Mouse (Mus musculus) midbrain, embryonic 14.5 days (tissue): ENCODE data around the gene Cdh23. TPM values are rescaled to one million over a fixed set of nuclear protein-coding genes. Genes with fewer than 3 reads are reported as not detected.
A peak's percentile ranks its signal among the peaks of the same experiment; 100 is the strongest.

Experiments used
- ATAC-seq: fragments of 200-750 bp; cut with Nextera tagmentation; 2 replicates; pipeline ENCODE4 v1.8.0; 2017; ENCODE audit warnings: moderate number of reproducible peaks, moderate library complexity; ENCODE audit not compliant: low FRiP score, low TSS enrichment
- DNase-seq: peaks from one replicate; pipeline ENCODE4 v3.0.0-alpha.2; 2015
- H3K27ac ChIP-seq: fragments of 300-500 bp; sonication (generic); replicated peaks from 2 replicates; pipeline ENCODE4 v1.5.1; 2014; ENCODE audit warnings: mild to moderate bottlenecking, low read depth, low read length, moderate library complexity
- H3K27me3 ChIP-seq: fragments of 300-500 bp; sonication (generic); 2 replicates; pipeline ENCODE4 v1.6.1; 2014; ENCODE audit warnings: low read length, control low read depth, mixed read lengths; ENCODE audit not compliant: control insufficient read depth, insufficient read depth
- H3K36me3 ChIP-seq: fragments of 300-500 bp; sonication (generic); 2 replicates; pipeline ENCODE4 v1.6.1; 2014; ENCODE audit warnings: low read length, control low read depth; ENCODE audit not compliant: control insufficient read depth, insufficient read depth
- H3K4me1 ChIP-seq: fragments of 300-500 bp; sonication (generic); 2 replicates; pipeline ENCODE4 v1.6.1; 2014; ENCODE audit warnings: mild to moderate bottlenecking, antibody characterized with exemption, low read length, control low read depth; ENCODE audit not compliant: control insufficient read depth, insufficient read depth
- H3K4me2 ChIP-seq: fragments of 300-500 bp; sonication (generic); 2 replicates; pipeline ENCODE4 v1.6.1; 2014; ENCODE audit warnings: mild to moderate bottlenecking, low read length, moderate library complexity
- H3K4me3 ChIP-seq: fragments of 300-500 bp; sonication (generic); replicated peaks from 2 replicates; pipeline ENCODE4 v1.5.1; 2014; ENCODE audit warnings: low read depth, low read length
- H3K9ac ChIP-seq: fragments of 300-500 bp; sonication (generic); replicated peaks from 2 replicates; pipeline ENCODE4 v1.6.1; 2014; ENCODE audit warnings: mild to moderate bottlenecking, low read length, moderate library complexity
- H3K9me3 ChIP-seq: fragments of 300-500 bp; sonication (generic); 2 replicates; pipeline ENCODE4 v1.6.1; 2016; ENCODE audit warnings: low read length, control low read depth, mixed read lengths; ENCODE audit not compliant: control insufficient read depth
- WGBS: fragments of 180-500 bp; shearing (Covaris S2); extraction: QIAGEN DNeasy Blood & Tissue Kit; methylation state at CpG from one replicate; pipeline ENCODE4 v1.1.7; 2014; 5-methylcytosine and 5-hydroxymethylcytosine counted together
- polyA plus RNA-seq: library from polyadenylated mRNA; unstranded; fragments of >200 nt; fragmentation: Nextera tagmentation; extraction: Ambion mirVana; gene quantifications from 2 replicates; pipeline ENCODE4 v1.2.1, GENCODE M21; 2014

Cdh23 gene
- polyA plus RNA-seq, 1 experiment from 2014 or later: 5.0 TPM

DNA sequence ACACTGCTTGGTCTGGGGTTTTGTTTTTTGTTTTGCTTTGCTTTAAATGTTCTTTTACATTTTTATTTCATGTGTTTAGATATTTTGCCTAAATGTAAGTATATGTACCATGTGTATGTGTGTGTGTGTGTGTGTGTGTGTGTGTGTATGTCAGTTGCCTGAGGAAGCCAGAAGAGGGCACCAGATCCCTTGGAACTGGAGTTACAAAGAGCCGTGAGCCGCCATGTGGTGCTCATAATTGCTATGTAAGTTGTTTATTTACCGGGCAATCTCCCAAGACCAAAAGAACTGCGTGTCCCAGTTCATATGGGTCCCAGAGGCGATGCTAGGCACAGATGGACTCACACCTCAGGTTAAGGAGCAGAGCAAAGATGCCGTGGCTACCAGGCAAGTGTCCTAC is 214.9 kb downstream of the Cdh23 start:
- Histone ChIP-seq H3K4me3 (no peak overlapping the region), H3K4me2 (no peak overlapping the region), H3K4me1 (no peaks in the 10 kb centered on the region), H3K9ac (no peak overlapping the region), H3K36me3 (no peaks in the 10 kb centered on the region), H3K27ac (no peak overlapping the region), H3K27me3 (no peaks in the 10 kb centered on the region), H3K9me3 (no peaks in the 10 kb centered on the region)
- ATAC-seq (no peak), DNase-seq (no peak)
- 96% methylated on average over 6 of the region's 6 CpGs for WGBS

DNA sequence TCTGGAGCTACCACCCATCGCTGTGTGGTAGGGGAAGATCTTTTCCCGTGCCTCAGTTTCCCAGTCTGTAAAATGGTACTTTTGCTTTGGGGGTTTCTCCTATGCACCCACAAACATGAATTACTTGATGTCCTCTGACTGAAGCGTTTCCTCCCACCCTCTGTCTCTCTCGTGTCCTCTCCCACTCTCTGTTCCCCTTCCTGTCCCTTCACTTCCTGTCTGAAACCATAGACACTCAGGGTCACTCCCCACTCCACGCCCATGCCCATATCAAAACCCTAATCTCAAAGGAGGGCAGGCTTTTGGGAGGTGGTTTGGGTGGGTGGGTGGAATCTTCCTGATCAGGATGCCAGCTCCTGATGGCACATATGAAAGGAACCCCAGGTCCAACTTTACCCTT is 221.7 kb downstream of the Cdh23 start:
- H3K9me3 ChIP-seq: no peaks in the 10 kb centered on the region
- no peak for ATAC-seq
- no peak overlapping the region for H3K4me3 ChIP-seq
- H3K4me1 ChIP-seq: no peaks in the 10 kb centered on the region; the same call in 1 of the 2 replicates
- H3K36me3 ChIP-seq: no peaks in the 10 kb centered on the region
- 82% methylated on average over 5 of the region's 5 CpGs for WGBS
- H3K27ac ChIP-seq: no peak overlapping the region
- H3K4me2 ChIP-seq: no peak overlapping the region
- no peaks in the 10 kb centered on the region for H3K27me3 ChIP-seq
- DNase-seq: no peak
- H3K9ac ChIP-seq: no peak overlapping the region

DNA sequence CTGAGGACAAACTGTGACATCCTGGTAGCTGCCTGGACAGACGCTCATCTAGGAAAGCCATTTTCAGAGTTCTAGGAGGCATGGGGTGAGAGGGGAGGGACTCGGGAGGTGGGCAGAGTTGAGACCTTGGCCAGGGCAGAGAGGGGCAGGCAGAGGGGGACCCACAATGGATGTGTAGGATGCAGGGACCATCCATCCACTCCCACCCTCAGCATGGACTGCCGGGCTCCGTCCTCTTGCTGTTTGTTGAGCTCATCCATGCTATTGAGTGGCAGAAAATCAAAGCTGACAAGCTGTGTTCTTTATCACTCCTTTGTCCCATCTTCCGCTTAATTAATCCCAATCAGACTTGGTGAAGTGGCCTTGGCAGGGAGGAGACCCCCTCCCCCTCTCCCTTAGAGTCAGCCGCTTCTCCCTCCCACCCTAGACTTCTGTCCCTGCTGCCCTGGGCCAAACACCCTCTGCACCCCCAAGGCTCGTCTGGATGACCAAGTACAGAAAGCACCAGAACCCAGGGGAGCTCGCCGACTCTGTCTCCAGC is 222.4 kb downstream of the Cdh23 start:
- no peak overlapping the region for H3K27ac ChIP-seq
- 28% methylated on average over 9 of the region's 9 CpGs for WGBS
- DNase-seq: no peak
- no peaks in the 10 kb centered on the region; the same call in 1 of the 2 replicates for H3K4me1 ChIP-seq
- no peak overlapping the region for H3K4me3 ChIP-seq
- H3K27me3 ChIP-seq: no peaks in the 10 kb centered on the region
- H3K4me2 ChIP-seq: no peak overlapping the region
- H3K9me3 ChIP-seq: no peaks in the 10 kb centered on the region
- no peak for ATAC-seq
- no peaks in the 10 kb centered on the region for H3K36me3 ChIP-seq
- no peak overlapping the region for H3K9ac ChIP-seq

DNA sequence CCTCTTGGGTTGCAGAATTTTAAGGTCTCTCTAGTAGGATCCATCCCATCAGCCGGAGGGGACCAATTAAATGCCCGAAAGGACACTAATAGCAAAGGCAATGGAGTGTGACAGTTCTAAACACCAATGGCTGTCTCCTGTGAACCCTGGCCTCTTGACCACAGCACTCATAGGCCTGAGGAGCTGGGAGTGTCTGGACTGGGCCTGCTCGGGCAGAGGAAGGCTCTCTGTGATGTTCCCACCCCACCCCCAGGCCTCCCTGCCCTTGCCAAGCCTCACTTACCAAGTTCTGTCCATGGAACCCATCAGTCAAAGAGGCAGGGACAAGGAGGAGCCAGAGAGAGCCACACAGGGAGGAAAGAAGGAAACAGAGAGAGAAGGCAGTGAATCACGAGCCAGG is 228.5 kb downstream of the Cdh23 start:
- H3K4me1 ChIP-seq: no peaks in the 10 kb centered on the region; the same call in 1 of the 2 replicates
- H3K27me3 ChIP-seq: no peaks in the 10 kb centered on the region
- no peak overlapping the region for H3K4me2 ChIP-seq
- ATAC-seq (no peak), DNase-seq (no peak)
- no peak overlapping the region for H3K4me3 ChIP-seq
- H3K36me3 ChIP-seq: no peaks in the 10 kb centered on the region
- H3K9me3 ChIP-seq: no peaks in the 10 kb centered on the region
- no peak overlapping the region for H3K9ac ChIP-seq
- 13% methylated on average over 4 of the region's 4 CpGs for WGBS
- no peak overlapping the region for H3K27ac ChIP-seq

DNA sequence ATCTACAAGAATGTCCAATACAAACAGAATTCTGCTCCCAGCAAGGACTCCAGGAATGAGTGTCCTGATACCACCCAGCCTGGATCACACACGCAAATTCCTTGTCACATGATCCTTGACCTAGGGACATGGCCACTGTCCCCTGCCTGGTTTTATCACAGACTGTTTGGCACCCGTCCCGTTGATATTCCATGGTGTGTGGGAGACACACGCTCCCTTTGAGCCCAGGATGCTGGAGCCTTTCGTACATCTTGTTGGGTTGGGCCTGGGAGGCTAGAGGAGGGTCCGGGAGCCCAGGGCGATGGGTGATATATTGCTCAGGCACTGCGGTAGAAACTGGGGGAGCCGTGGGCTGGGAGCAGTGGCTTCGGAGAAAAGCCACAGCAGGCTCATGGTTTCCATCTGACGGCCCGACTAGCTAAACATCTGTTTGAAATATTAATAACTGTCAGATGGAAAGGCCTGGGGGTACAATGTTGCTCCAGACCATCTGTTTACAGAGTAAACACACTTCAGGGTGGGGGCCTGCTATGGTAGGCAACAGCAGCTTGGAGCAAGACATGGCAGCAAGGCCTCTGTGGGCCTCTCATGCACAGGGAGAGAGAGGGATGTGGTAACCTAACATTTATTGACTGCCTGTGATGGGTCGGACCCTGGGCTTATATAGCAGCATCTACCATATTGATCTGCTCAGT is 232.2 kb downstream of the Cdh23 start:
- H3K27me3 ChIP-seq: no peaks in the 10 kb centered on the region
- no peak overlapping the region for H3K4me3 ChIP-seq
- DNase-seq (no peak), ATAC-seq (no peak)
- no peak overlapping the region for H3K27ac ChIP-seq
- no peak overlapping the region for H3K4me2 ChIP-seq
- H3K36me3 ChIP-seq: no peaks in the 10 kb centered on the region
- WGBS: 82% methylated on average over 13 of the region's 13 CpGs
- no peaks in the 10 kb centered on the region for H3K9me3 ChIP-seq
- H3K9ac ChIP-seq: no peak overlapping the region
- H3K4me1 ChIP-seq: no peaks in the 10 kb centered on the region

DNA sequence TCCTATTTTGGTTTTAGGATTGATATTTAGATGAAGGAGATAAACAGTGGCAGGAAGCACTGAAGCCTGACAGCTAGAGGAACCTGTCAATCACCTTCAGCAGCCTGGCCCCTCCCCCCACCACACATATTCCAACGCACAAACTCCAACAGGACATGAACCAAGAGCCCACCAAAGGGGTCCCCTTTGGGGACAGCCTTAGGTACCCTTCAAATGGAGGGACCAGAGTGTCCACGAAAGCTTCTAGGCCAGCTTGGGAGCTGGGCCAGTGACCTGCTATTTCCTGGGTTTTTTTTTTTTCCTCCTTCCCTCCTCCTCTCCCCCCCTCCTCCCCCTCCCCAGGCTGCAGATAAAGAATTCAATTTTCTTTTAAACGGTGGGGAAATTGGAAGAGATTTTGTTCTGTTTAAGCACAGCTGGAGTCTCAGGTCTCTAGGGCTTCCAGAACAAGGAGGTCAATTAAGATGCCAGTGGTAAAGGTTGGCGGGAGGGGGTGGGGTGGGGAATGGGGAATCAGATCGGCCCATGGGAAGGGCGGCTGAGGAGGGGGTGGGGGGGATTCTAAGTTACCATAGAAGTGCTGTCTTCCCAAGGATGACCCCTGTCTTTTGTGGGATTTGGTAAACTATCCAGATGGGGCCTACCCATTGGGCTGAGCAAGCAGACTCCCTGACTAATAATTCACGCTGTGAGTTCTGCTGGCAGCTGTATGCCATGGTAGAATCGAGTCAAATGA is 239.5 kb downstream of the Cdh23 start:
- no peaks in the 10 kb centered on the region for H3K36me3 ChIP-seq
- no peak overlapping the region for H3K4me2 ChIP-seq
- no peaks in the 10 kb centered on the region for H3K9me3 ChIP-seq
- H3K9ac ChIP-seq: no peak overlapping the region
- ATAC-seq (no peak), DNase-seq (peak; percentile 59)
- no peak overlapping the region for H3K4me3 ChIP-seq
- 6% methylated on average over 8 of the region's 8 CpGs for WGBS
- H3K27ac ChIP-seq: peak overlapping the region; percentile 14; the same call in 1 of the 2 replicates
- H3K27me3 ChIP-seq: no peaks in the 10 kb centered on the region
- H3K4me1 ChIP-seq: no peaks in the 10 kb centered on the region

DNA sequence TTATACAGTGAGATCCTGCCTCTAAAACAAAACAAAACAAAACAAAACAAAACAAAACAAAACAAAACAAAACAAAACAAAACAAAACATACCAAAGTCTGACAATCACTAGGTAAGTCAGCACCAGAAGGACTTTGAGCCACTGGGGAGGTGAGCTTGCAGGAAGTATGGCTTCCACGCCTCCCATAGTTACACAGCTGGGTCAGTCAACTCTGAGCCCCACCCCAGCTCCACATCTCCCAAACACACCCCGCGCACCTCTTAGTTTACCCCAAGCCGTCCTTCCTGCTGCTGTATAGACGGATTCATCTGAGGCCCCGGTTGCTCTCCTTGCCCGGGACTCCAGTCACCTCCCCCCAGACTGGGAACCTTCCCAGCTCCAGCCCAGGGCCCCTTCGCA is 241.1 kb downstream of the Cdh23 start:
- Histone ChIP-seq H3K4me3 (no peak overlapping the region), H3K4me1 (no peaks in the 10 kb centered on the region), H3K27ac (no peak overlapping the region), H3K36me3 (no peaks in the 10 kb centered on the region), H3K9ac (no peak overlapping the region), H3K9me3 (no peaks in the 10 kb centered on the region), H3K27me3 (no peaks in the 10 kb centered on the region), H3K4me2 (no peak overlapping the region)
- ATAC-seq (no peak), DNase-seq (no peak)
- WGBS: 82% methylated on average over 8 of the region's 8 CpGs

DNA sequence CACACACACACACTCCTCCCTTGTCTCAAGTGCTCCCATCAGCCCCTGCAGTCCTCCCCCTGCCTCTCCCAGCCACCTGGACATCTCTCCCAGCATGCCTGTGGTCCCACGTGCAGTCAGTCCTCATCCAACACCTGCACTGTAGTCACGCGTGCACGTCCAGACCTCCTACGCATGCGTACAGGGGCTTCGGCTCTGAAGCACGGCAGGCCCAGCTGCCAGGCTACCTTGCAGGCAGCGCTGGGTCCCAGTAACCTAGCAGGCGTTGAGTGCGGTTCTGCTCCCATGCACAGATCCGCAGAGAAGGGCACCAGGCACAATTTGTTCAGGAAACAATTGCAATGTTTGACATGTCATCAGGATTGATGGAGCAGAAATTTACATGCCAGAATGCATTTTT is 249.1 kb downstream of the Cdh23 start:
- Histone ChIP-seq H3K27ac (no peak overlapping the region), H3K9ac (no peak overlapping the region), H3K27me3 (no peaks in the 10 kb centered on the region), H3K4me1 (no peaks in the 10 kb centered on the region), H3K9me3 (no peaks in the 10 kb centered on the region), H3K4me3 (no peak overlapping the region), H3K4me2 (no peak overlapping the region), H3K36me3 (no peaks in the 10 kb centered on the region)
- DNase-seq (no peak), ATAC-seq (no peak)
- 77% methylated on average over 12 of the region's 12 CpGs for WGBS
